Mouse (Mus musculus) adrenal gland, postnatal 14 days (tissue): Measurements from ENCODE around the gene Gm10130. TPM values are rescaled to one million over a fixed set of nuclear protein-coding genes. Genes with fewer than 3 reads are reported as not detected.
"Not testable (repeated sequence)": the region's sequence is repeated elsewhere in the genome, so short reads cannot be mapped to it uniquely, and the experiment has no call there.

Source experiments
- DNase-seq: peaks from one replicate; pipeline ENCODE4 v3.0.0; 2021; ENCODE audit warnings: mixed read lengths
- long read RNA-seq, 2 experiments: library from polyadenylated mRNA; stranded (forward); transcript quantifications; one replicate each; pipeline ENCODE4 v2.0.0; 2021
- total RNA-seq: library from RNA; stranded (reverse); gene quantifications from 2 replicates; pipeline ENCODE4 v1.2.3, GENCODE M21; 2021

Gene Gm10130
- 3.6 and 4.5 TPM in 2 replicates for total RNA-seq
- long read RNA-seq, experiment 1, partial matches to known transcripts = 0 of 8 reads
- long read RNA-seq, experiment 1, other reads (novel, unspliced or antisense) = 8 of 8 reads
- long read RNA-seq, experiment 2, partial matches to known transcripts = 0 of 3 reads
- long read RNA-seq, experiment 2, other reads (novel, unspliced or antisense) = 3 of 3 reads

DNA sequence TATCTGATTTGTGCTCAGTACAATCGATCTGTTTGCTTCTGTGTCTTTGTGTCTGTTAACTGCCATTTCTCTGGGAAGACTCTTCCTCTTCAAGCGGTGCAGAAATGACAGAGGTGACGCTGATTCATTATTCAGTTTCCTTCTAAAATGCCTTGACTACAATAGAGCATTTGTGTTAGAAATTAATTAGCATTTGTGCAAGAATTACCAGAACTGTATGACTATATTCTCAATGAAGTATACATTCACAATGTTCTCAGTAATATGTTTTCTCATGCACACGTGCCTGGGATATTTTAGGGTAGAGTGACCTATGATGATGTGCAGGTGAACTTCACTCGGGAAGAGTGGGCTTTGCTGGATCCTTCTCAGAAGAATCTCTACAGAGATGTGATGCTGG lies at the start of gene Gm10130:
Gene Gm10130 (plus strand): TSS at position 301 of the 400 bp plus-strand sequence.
- no peak for DNase-seq

DNA sequence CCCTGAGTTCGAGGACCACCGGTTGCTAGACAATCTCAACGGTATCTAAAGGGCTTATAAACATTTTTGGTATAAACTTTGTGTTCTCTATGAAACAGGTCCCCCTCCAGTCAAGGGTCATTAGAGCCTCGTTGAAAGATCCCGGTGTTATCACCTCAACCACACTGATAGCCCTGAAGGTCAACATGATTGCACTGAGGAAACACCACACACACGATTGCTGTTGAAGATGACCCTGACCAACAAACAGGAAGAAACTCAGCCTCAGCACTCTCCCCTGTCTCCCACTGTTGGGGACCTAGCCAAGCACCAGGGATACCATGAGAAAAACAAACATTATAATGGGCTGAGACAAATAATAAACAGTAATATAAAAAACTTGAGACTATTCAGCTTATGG lies 29.8 kb upstream of the Gm10130 start:
- DNase-seq = no peak

DNA sequence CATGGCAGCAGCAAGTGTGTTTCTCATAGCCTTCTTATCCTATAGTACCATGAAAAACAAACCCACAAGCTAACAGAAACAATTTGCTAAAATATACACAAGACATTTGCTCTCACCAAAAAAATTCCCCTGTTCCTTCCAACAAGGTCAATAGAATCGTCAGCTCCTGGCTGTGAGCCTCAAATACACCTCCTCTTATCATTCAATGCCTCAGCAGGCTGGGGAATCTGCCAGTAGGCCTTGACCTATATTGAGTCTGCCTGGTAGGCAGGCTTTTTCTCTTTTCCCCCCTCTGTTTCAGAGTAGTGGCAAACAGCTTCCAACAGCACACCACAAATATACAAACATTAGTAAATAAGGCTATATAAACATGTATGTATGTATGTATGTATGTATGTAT lies 24.4 kb upstream of the Gm10130 start:
- DNase-seq = peak; percentile 80

DNA sequence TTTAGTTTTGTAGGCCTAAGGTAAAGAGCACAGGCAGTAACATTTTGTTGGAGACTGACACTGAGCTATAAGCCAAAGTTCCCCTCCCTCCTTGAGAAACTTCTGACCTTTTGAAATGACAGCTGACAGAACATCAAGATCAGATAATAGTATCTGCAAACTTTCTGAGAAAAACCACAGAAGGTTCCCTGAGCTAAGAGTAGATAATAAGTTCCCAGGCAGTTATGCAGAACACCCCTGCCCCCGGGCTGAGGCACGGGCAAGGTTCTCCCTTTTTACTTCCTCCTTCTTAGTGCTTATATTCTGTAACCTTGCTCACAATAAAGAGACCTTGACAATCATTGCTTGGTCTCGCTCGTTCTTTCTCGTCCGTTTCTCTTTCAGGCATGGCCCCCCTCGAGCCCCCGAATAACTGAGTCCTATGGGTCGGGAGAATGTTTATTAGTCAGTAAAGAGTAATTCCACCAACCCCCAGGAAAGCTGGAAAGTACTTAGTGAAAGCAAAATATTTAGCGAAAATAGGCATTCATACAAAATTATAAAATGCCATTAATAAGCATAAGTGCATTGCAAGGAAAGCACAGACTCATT lies 16.2 kb upstream of the Gm10130 start:
- DNase-seq = no peak

DNA sequence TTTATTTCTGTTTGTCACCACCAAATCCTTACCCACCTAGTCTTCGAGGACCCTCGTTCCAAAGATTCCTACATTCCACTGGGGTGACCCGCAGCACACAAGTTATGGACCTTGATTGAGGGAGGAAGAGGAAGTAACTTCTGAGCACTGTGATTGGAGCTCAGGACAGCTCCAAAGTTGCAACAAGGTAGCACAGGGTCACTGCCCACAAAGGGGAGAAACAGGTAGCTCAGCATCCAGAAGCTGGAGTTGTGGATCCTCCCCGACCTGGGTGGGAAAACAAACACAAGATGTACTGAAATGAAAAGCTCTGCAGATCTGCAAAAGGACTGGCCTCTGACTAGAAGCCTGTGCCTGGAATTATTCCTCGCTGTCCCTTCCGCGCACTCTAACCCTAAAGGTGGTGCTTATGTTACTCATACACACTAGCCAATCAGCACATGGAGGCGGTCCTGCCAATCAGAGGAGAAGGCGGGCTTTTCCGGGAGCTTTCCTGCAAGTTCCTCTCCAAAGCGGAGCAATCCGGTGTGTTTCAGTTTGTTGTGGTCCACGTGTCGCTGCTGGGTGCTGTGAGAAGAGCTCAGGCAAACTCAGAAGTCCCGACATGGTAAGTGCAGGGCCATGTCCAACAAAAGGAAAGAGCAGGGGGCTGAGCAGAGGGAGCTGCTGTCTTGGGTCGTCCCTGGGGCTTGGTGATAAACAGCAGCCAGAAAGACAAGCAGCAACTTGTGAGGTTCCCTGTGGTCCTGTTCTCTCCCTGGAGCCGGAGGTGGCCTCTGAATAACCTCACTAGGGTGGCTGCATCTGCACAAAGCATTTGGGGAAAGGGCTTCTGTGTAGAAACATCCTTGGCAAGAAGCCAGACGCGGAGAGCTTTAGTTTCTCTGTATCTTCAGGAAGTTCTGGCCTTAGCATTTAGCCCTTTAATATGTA lies 12.3 kb upstream of the Gm10130 start:
- peak; percentile 94 for DNase-seq

DNA sequence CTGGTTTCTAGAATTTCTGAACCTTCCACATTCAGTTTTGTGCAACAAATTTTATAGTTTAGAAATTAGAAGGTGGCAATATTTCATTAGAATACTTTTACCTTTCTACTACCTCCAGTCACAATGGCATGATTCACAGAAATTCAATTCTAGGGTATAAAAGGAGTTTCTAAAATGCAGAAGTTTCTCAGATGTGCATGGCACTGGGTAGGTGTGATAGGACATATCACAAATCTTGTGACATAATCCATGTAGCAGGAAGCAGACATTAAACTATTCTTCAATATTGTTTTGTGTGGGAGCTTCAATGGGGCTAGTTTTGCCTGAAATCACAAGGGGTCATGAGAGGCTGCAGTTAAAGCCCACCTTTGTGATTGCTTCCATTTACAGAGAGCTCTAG lies 7.4 kb upstream of the Gm10130 start:
- no peak for DNase-seq

- no peak for DNase-seq
These were observed 4.5 kb upstream of the Gm10130 start for GRCm38 (mm10) chr2:150318973-150319372.

GRCm38 (mm10) chr2:150357136-150357535 lies 33.6 kb downstream of the Gm10130 start:
- not testable (repeated sequence) for DNase-seq

DNA sequence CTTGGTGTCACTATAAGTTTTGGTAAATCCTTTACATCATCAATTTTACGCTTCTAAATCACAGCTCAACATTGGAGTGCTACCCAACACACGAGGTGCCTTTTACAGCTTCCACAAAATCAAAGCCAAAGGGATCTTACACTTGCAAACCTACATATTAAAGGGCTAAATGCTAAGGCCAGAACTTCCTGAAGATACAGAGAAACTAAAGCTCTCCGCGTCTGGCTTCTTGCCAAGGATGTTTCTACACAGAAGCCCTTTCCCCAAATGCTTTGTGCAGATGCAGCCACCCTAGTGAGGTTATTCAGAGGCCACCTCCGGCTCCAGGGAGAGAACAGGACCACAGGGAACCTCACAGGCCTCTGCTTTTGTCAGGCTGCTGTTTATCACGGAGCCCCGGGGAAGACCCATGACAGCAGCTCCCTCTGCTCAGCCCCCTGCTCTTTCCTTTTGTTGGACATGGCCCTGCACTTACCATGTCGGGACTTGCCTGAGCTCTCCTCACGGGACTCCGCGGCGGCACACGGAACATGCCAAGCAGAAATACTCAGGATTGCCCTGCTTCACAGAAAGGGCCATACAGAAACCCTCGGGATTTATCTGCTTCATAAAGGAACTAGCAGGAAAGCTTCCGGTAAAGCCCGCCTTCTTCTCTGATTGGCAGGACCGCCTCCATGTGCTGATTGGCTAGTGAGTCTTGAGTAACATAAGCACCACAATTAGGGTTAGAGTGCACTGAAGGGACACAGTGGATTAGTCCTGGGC lies 38.8 kb downstream of the Gm10130 start, which contains the start of gene 3300002I08Rik:
Gene 3300002I08Rik (minus strand): TSS at position 653 of the 765 bp plus-strand sequence.
- DNase-seq = peak; percentile 90

DNA sequence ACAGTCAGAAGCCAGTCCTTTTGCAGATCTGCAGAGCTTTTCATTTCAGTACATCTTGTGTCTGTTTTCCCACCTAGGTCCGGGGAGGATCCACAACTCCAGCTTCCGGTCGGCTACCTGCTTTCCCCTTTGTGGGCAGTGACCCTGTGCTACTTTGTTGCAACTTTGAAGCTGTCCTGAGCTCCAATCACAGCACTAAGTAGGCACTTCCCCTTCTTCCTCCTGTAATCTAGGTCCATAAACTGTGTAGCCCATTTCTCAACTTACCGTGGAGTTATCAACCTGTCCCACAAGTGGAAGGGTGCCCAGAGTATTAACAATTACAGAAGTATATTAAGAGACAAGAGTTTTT lies 39.4 kb downstream of the Gm10130 start:
- no peak for DNase-seq

DNA sequence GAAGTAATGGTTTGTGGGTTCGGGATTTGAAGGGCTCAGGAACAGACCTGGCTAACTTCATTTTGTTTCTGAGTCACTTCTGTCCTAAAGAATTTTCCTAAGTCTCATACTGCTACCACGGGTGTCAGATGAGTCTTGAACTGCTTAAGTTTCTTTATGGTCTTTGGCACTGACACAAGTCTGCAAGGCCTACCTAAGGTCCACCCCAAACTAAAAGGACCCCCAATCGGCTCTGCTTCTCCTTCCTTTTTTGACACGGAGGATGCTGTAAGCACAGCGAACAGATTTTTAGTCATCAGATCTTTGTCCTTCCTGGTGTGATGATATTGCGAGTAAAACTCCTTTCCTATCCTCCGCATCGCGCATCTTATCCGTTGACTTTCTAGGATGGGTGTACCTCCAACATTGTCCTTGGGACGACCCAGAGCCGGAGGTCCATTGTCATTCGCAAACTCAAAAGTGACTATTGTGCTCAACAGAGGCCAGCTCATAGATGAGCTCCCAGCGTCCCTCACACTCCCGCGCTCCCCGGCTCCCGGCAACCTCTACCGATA lies 62.1 kb downstream of the Gm10130 start:
- DNase-seq = not testable (repeated sequence)

DNA sequence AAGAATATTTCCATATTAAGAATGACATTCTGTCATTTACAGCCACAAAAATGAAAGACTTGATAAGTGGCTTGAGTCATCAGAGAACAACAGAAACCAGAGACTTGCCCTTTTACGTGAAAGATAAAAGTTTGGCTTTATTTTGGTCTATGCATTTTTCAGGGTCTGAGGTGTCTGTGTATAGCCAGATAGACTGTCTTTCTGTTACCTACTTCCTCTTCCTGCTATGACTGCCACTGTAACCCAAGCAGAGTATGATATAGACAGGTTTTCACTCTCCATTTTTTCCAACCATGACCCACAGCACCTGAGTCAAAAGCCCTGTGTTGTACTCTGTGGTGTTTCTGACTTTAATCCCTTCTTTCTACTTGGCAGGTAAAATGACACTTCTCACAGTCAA lies 66.7 kb downstream of the Gm10130 start:
- DNase-seq = no peak

- DNase-seq = not testable (repeated sequence)
These were observed 88.6 kb downstream of the Gm10130 start for GRCm38 (mm10) chr2:150412146-150412545.

Other genes starting within 250 kb of the Gm10130 start
- 6.3 and 9.1 TPM in 2 replicates for gene Zfp120, start 187.0 kb upstream of the Gm10130 start, total RNA-seq
- not detected in 2 replicates for gene Gm10770, start 144.0 kb upstream of the Gm10130 start, total RNA-seq
- gene Gm14139, start 141.9 kb upstream of the Gm10130 start, total RNA-seq = 0.64 and 0.70 TPM in 2 replicates
- gene Zfp937, start 105.6 kb upstream of the Gm10130 start, total RNA-seq = 7.0 and 8.1 TPM in 2 replicates
- 6.1 and 8.9 TPM in 2 replicates for gene Gm21994, start 68.1 kb upstream of the Gm10130 start, total RNA-seq
- 0.23 and 0.33 TPM in 2 replicates for gene Gm14124, start 66.2 kb upstream of the Gm10130 start, total RNA-seq
- gene 3300002I08Rik, start 39.1 kb downstream of the Gm10130 start, total RNA-seq = 4.4 and 4.7 TPM in 2 replicates
- 4.9 and 5.5 TPM in 2 replicates for gene Zfp442, start 127.8 kb downstream of the Gm10130 start, total RNA-seq
- gene Zfp345, start 161.4 kb downstream of the Gm10130 start, total RNA-seq = 0.98 and 1.1 TPM in 2 replicates
- gene Cst7, start 246.7 kb downstream of the Gm10130 start, total RNA-seq = 0.90 TPM in 1 of 2 replicates, not detected in the other